Mouse (Mus musculus): ENCODE results near the gene Med1. TPM values are rescaled to one million over a fixed set of nuclear protein-coding genes. Genes with fewer than 3 reads are reported as not detected.

Gene Med1
- polyA plus RNA-seq, 1 experiment from 2014 or later = 53.0 TPM

- Histone ChIP-seq H3K9ac (ENCODE audit: low read depth, low read length) (no peak overlapping the region), H3K9me3 (replicated peaks; ENCODE audit: control insufficient read depth, low read length, poor library complexity, severe bottlenecking) (no peaks in the 10 kb centered on the region), H3K4me2 (ENCODE audit: low read length) (no peak overlapping the region), H3K27me3 (ENCODE audit: control insufficient read depth, insufficient read depth, low read depth, low read length) (no peaks in the 10 kb centered on the region), H3K36me3 (ENCODE audit: control insufficient read depth, insufficient read depth, low read length) (no peaks in the 10 kb centered on the region), H3K4me1 (ENCODE audit: control insufficient read depth, insufficient read depth, low read length) (no peaks in the 10 kb centered on the region), H3K4me3 (ENCODE audit: low read depth, low read length) (no peak overlapping the region), H3K27ac (ENCODE audit: low read length) (no peak overlapping the region)
- WGBS = 74% methylated on average over 4 of the region's 4 CpGs
- no peak for ATAC-seq
Observed at GRCm38 (mm10) chr11:98134951-98135350, 58.1 kb downstream of the Med1 start.

GRCm38 (mm10) chr11:98123424-98123823 lies 69.7 kb downstream of the Med1 start:
- ATAC-seq = no peak
- 94% methylated on average over 5 of the region's 5 CpGs for WGBS
- Histone ChIP-seq H3K27ac (ENCODE audit: low read length) (no peak overlapping the region), H3K4me3 (ENCODE audit: low read depth, low read length) (no peak overlapping the region), H3K4me1 (ENCODE audit: control insufficient read depth, insufficient read depth, low read length) (no peaks in the 10 kb centered on the region), H3K4me2 (ENCODE audit: low read length) (no peak overlapping the region), H3K9ac (ENCODE audit: low read depth, low read length) (no peak overlapping the region), H3K36me3 (ENCODE audit: control insufficient read depth, insufficient read depth, low read length) (0 out of 2 replicates have a peak, but pooled peaks cover 5% of the 10 kb centered on the region), H3K9me3 (replicated peaks; ENCODE audit: control insufficient read depth, low read length, poor library complexity, severe bottlenecking) (no peaks in the 10 kb centered on the region), H3K27me3 (ENCODE audit: control insufficient read depth, insufficient read depth, low read depth, low read length) (no peaks in the 10 kb centered on the region)

- Histone ChIP-seq H3K27ac (ENCODE audit: low read length) (no peak overlapping the region), H3K4me1 (ENCODE audit: control insufficient read depth, insufficient read depth, low read length) (no peaks in the 10 kb centered on the region), H3K9ac (ENCODE audit: low read depth, low read length) (no peak overlapping the region), H3K27me3 (ENCODE audit: control insufficient read depth, insufficient read depth, low read depth, low read length) (no peaks in the 10 kb centered on the region), H3K9me3 (replicated peaks; ENCODE audit: control insufficient read depth, low read length, poor library complexity, severe bottlenecking) (no peaks in the 10 kb centered on the region), H3K36me3 (ENCODE audit: control insufficient read depth, insufficient read depth, low read length) (peaks cover 10% of the 10 kb centered on the region), H3K4me2 (ENCODE audit: low read length) (no peak overlapping the region), H3K4me3 (ENCODE audit: low read depth, low read length) (no peak overlapping the region)
- 96% methylated on average over 1 of the region's 1 CpGs for WGBS
- no peak for ATAC-seq
Observed at GRCm38 (mm10) chr11:98114363-98114762, 78.7 kb downstream of the Med1 start.

- H3K9me3 ChIP-seq (replicated peaks; ENCODE audit: control insufficient read depth, low read length, poor library complexity, severe bottlenecking) = no peaks in the 10 kb centered on the region
- peaks cover 18% of the 10 kb centered on the region for H3K36me3 ChIP-seq (ENCODE audit: control insufficient read depth, insufficient read depth, low read length)
- H3K27ac ChIP-seq (ENCODE audit: low read length) = no peak overlapping the region
- no peak overlapping the region for H3K9ac ChIP-seq (ENCODE audit: low read depth, low read length)
- WGBS = 65% methylated on average over 4 of the region's 4 CpGs
- no peaks in the 10 kb centered on the region for H3K4me1 ChIP-seq (ENCODE audit: control insufficient read depth, insufficient read depth, low read length)
- no peak overlapping the region for H3K4me2 ChIP-seq (ENCODE audit: low read length)
- no peak for ATAC-seq
- no peaks in the 10 kb centered on the region for H3K27me3 ChIP-seq (ENCODE audit: control insufficient read depth, insufficient read depth, low read depth, low read length)
- no peak overlapping the region for H3K4me3 ChIP-seq (ENCODE audit: low read depth, low read length)
Observed at GRCm38 (mm10) chr11:98113504-98113903, 79.6 kb downstream of the Med1 start.

- no peaks in the 10 kb centered on the region for H3K27me3 ChIP-seq (ENCODE audit: control insufficient read depth, insufficient read depth, low read depth, low read length)
- 92% methylated on average over 5 of the region's 5 CpGs for WGBS
- H3K4me2 ChIP-seq (ENCODE audit: low read length) = no peak overlapping the region
Observed at GRCm38 (mm10) chr11:98109706-98110105, 83.4 kb downstream of the Med1 start.

More at GRCm38 (mm10) chr11:98109706-98110105, 83.4 kb downstream of the Med1 start:
- H3K9ac ChIP-seq (ENCODE audit: low read depth, low read length) = no peak overlapping the region
- H3K4me1 ChIP-seq (ENCODE audit: control insufficient read depth, insufficient read depth, low read length) = no peaks in the 10 kb centered on the region
- H3K9me3 ChIP-seq (replicated peaks; ENCODE audit: control insufficient read depth, low read length, poor library complexity, severe bottlenecking) = no peaks in the 10 kb centered on the region
- H3K27ac ChIP-seq (ENCODE audit: low read length) = no peak overlapping the region
- no peak for ATAC-seq
- H3K4me3 ChIP-seq (ENCODE audit: low read depth, low read length) = no peak overlapping the region
- H3K36me3 ChIP-seq (ENCODE audit: control insufficient read depth, insufficient read depth, low read length) = peaks cover 25% of the 10 kb centered on the region

Small RNA genes within 50 kb of the gene (microRNA-seq; reads per million reads assigned to microRNA genes)
- gene Gm27399 = not detected

Other genes starting within 250 kb of the Med1 start
- 2.7 and 3.1 TPM in 2 replicates for gene Plxdc1, start 206.8 kb downstream of the Med1 start, polyA plus RNA-seq (2015; fragmentation: Nextera tagmentation; extraction: Ambion mirVana)
- 6.3 and 8.4 TPM in 2 replicates for gene Arl5c, start 197.1 kb downstream of the Med1 start, polyA plus RNA-seq (2015; fragmentation: Nextera tagmentation; extraction: Ambion mirVana)
- 73.2 and 77.6 TPM in 2 replicates for gene Cacnb1, start 170.3 kb downstream of the Med1 start, polyA plus RNA-seq (2015; fragmentation: Nextera tagmentation; extraction: Ambion mirVana)
- gene Rpl19, start 166.6 kb downstream of the Med1 start, polyA plus RNA-seq (2015; fragmentation: Nextera tagmentation; extraction: Ambion mirVana) = 583 and 598 TPM in 2 replicates
- 2.6 and 4.0 TPM in 2 replicates for gene Stac2, start 139.8 kb downstream of the Med1 start, polyA plus RNA-seq (2015; fragmentation: Nextera tagmentation; extraction: Ambion mirVana)
- 25.5 and 30.7 TPM in 2 replicates for gene Fbxl20, start 42.9 kb downstream of the Med1 start, polyA plus RNA-seq (2015; fragmentation: Nextera tagmentation; extraction: Ambion mirVana)
- 6.9 and 8.3 TPM in 2 replicates for gene Cdk12, start 9.8 kb upstream of the Med1 start, polyA plus RNA-seq (2015; fragmentation: Nextera tagmentation; extraction: Ambion mirVana)
- gene Neurod2, start 136.4 kb upstream of the Med1 start, polyA plus RNA-seq (2015; fragmentation: Nextera tagmentation; extraction: Ambion mirVana) = 4.5 and 5.6 TPM in 2 replicates
- gene Ppp1r1b, start 155.1 kb upstream of the Med1 start, polyA plus RNA-seq (2015; fragmentation: Nextera tagmentation; extraction: Ambion mirVana) = 2.4 and 2.9 TPM in 2 replicates
- gene Stard3, start 165.1 kb upstream of the Med1 start, polyA plus RNA-seq (2015; fragmentation: Nextera tagmentation; extraction: Ambion mirVana) = 32.9 and 37.0 TPM in 2 replicates
- gene Tcap, start 190.5 kb upstream of the Med1 start, polyA plus RNA-seq (2015; fragmentation: Nextera tagmentation; extraction: Ambion mirVana) = 0.22 TPM in 1 of 2 replicates, not detected in the other
- 1.5 and 1.7 TPM in 2 replicates for gene Pnmt, start 193.2 kb upstream of the Med1 start, polyA plus RNA-seq (2015; fragmentation: Nextera tagmentation; extraction: Ambion mirVana)
- 7.4 and 8.6 TPM in 2 replicates for gene Pgap3, start 207.2 kb upstream of the Med1 start, polyA plus RNA-seq (2015; fragmentation: Nextera tagmentation; extraction: Ambion mirVana)
- gene Erbb2, start 219.2 kb upstream of the Med1 start, polyA plus RNA-seq (2015; fragmentation: Nextera tagmentation; extraction: Ambion mirVana) = 5.2 and 5.7 TPM in 2 replicates
- 252 TPM in 2 replicates for gene Mien1, start 245.7 kb upstream of the Med1 start, polyA plus RNA-seq (2015; fragmentation: Nextera tagmentation; extraction: Ambion mirVana)